Mouse (Mus musculus): ENCODE measurements at regions not wholly inside any gene's neighbourhood (a gene's known extent, or its start where the extent isn't known, plus 50 kb on each side); places are given as distances from the start of the nearest gene placed in this dataset.

GRCm38 (mm10) chr2:148245575-148245974 is 149.6 kb upstream of the Sstr4 start:
- Histone ChIP-seq H3K36me3 (ENCODE audit: control insufficient read depth, insufficient read depth, low read length, poor library complexity, severe bottlenecking) (no peaks in the 10 kb centered on the region), H3K9ac (ENCODE audit: insufficient read depth, low read depth, low read length, poor library complexity, severe bottlenecking) (no peak overlapping the region), H3K4me3 (ENCODE audit: insufficient read depth in 1 of 2, low read depth in 1 of 2, low read length in 2 of 2, poor library complexity in 1 of 2, severe bottlenecking in 1 of 2) (no peak overlapping the region), H3K4me1 (ENCODE audit: control insufficient read depth in 2 of 2, insufficient read depth in 2 of 2, low read length in 2 of 2, poor library complexity in 1 of 2) (no peaks in the 10 kb centered on the region), H3K9me3 (ENCODE audit: control insufficient read depth, insufficient read depth, low read depth, low read length) (no peaks in the 10 kb centered on the region), H3K27ac (ENCODE audit: insufficient read depth, low read depth, low read length, poor library complexity, severe bottlenecking) (no peak overlapping the region)
- no peak for DNase-seq (ENCODE audit: low read depth, low spot score)
- TF ChIP-seq ZNF384 (IDR thresholded peaks at IDR 0.05; ENCODE audit: low read depth, low read length): no peak
- no peak for TF ChIP-seq HCFC1 (IDR thresholded peaks at IDR 0.05; ENCODE audit: borderline replicate concordance, insufficient read depth, low read length)
- no peak for TF ChIP-seq MAFK (IDR thresholded peaks at IDR 0.05; ENCODE audit: insufficient read depth, low read depth, low read length)
- no peak for TF ChIP-seq CHD2 (IDR thresholded peaks at IDR 0.05; ENCODE audit: low read depth, low read length)
- no peak for TF ChIP-seq ZC3H11A (IDR thresholded peaks at IDR 0.05; ENCODE audit: borderline replicate concordance, low read depth, low read length)
- in situ Hi-C loops (cut with MboI; ENCODE audit: low sequenced_read_pairs in 2 of 2, unreplicated experiment in 2 of 2): no loop called here

- in situ Hi-C loops (cut with MboI; ENCODE audit: low sequenced_read_pairs in 2 of 2, unreplicated experiment in 2 of 2): no loop called here
- no peaks in the 10 kb centered on the region for H3K9me3 ChIP-seq (ENCODE audit: control insufficient read depth, insufficient read depth, low read depth, low read length)
- no peaks in the 10 kb centered on the region for H3K36me3 ChIP-seq (ENCODE audit: control insufficient read depth, insufficient read depth, low read length, poor library complexity, severe bottlenecking)
- TF ChIP-seq ZNF384 (IDR thresholded peaks at IDR 0.05; ENCODE audit: low read depth, low read length) (no peak), HCFC1 (IDR thresholded peaks at IDR 0.05; ENCODE audit: borderline replicate concordance, insufficient read depth, low read length) (no peak), ZC3H11A (IDR thresholded peaks at IDR 0.05; ENCODE audit: borderline replicate concordance, low read depth, low read length) (no peak), CHD2 (IDR thresholded peaks at IDR 0.05; ENCODE audit: low read depth, low read length) (no peak), MAFK (IDR thresholded peaks at IDR 0.05; ENCODE audit: insufficient read depth, low read depth, low read length) (no peak)
- no peak overlapping the region for H3K27ac ChIP-seq (ENCODE audit: insufficient read depth, low read depth, low read length, poor library complexity, severe bottlenecking)
- no peak overlapping the region for H3K4me3 ChIP-seq (ENCODE audit: insufficient read depth in 1 of 2, low read depth in 1 of 2, low read length in 2 of 2, poor library complexity in 1 of 2, severe bottlenecking in 1 of 2)
- no peak for DNase-seq (ENCODE audit: low read depth, low spot score)
- H3K9ac ChIP-seq (ENCODE audit: insufficient read depth, low read depth, low read length, poor library complexity, severe bottlenecking): no peak overlapping the region
- H3K4me1 ChIP-seq (ENCODE audit: control insufficient read depth in 2 of 2, insufficient read depth in 2 of 2, low read length in 2 of 2, poor library complexity in 1 of 2): no peaks in the 10 kb centered on the region
Measured at GRCm38 (mm10) chr2:148250902-148251301, 144.2 kb upstream of the Sstr4 start.

- Histone ChIP-seq H3K4me1 (ENCODE audit: control insufficient read depth in 2 of 2, insufficient read depth in 2 of 2, low read length in 2 of 2, poor library complexity in 1 of 2) (no peaks in the 10 kb centered on the region), H3K4me3 (ENCODE audit: insufficient read depth in 1 of 2, low read depth in 1 of 2, low read length in 2 of 2, poor library complexity in 1 of 2, severe bottlenecking in 1 of 2) (no peak overlapping the region), H3K9ac (ENCODE audit: insufficient read depth, low read depth, low read length, poor library complexity, severe bottlenecking) (no peak overlapping the region), H3K9me3 (ENCODE audit: control insufficient read depth, insufficient read depth, low read depth, low read length) (no peaks in the 10 kb centered on the region), H3K27ac (ENCODE audit: insufficient read depth, low read depth, low read length, poor library complexity, severe bottlenecking) (no peak overlapping the region), H3K36me3 (ENCODE audit: control insufficient read depth, insufficient read depth, low read length, poor library complexity, severe bottlenecking) (no peaks in the 10 kb centered on the region)
- in situ Hi-C loops (cut with MboI; ENCODE audit: low sequenced_read_pairs in 2 of 2, unreplicated experiment in 2 of 2): no loop called here
- DNase-seq (ENCODE audit: low read depth, low spot score): no peak
- TF ChIP-seq ZNF384 (IDR thresholded peaks at IDR 0.05; ENCODE audit: low read depth, low read length) (no peak), MAFK (IDR thresholded peaks at IDR 0.05; ENCODE audit: insufficient read depth, low read depth, low read length) (no peak), ZC3H11A (IDR thresholded peaks at IDR 0.05; ENCODE audit: borderline replicate concordance, low read depth, low read length) (no peak), CHD2 (IDR thresholded peaks at IDR 0.05; ENCODE audit: low read depth, low read length) (no peak), HCFC1 (IDR thresholded peaks at IDR 0.05; ENCODE audit: borderline replicate concordance, insufficient read depth, low read length) (no peak)
Measured at GRCm38 (mm10) chr2:148255662-148256061, 139.5 kb upstream of the Sstr4 start.

- no peak for TF ChIP-seq HCFC1 (IDR thresholded peaks at IDR 0.05; ENCODE audit: borderline replicate concordance, insufficient read depth, low read length)
- TF ChIP-seq MAFK (IDR thresholded peaks at IDR 0.05; ENCODE audit: insufficient read depth, low read depth, low read length): no peak
- TF ChIP-seq ZC3H11A (IDR thresholded peaks at IDR 0.05; ENCODE audit: borderline replicate concordance, low read depth, low read length): no peak
- TF ChIP-seq ZNF384 (IDR thresholded peaks at IDR 0.05; ENCODE audit: low read depth, low read length): no peak
- no peak for TF ChIP-seq CHD2 (IDR thresholded peaks at IDR 0.05; ENCODE audit: low read depth, low read length)
- Histone ChIP-seq H3K4me3 (ENCODE audit: insufficient read depth in 1 of 2, low read depth in 1 of 2, low read length in 2 of 2, poor library complexity in 1 of 2, severe bottlenecking in 1 of 2) (no peak overlapping the region), H3K4me1 (ENCODE audit: control insufficient read depth in 2 of 2, insufficient read depth in 2 of 2, low read length in 2 of 2, poor library complexity in 1 of 2) (no peaks in the 10 kb centered on the region), H3K9me3 (ENCODE audit: control insufficient read depth, insufficient read depth, low read depth, low read length) (no peaks in the 10 kb centered on the region), H3K9ac (ENCODE audit: insufficient read depth, low read depth, low read length, poor library complexity, severe bottlenecking) (no peak overlapping the region), H3K27ac (ENCODE audit: insufficient read depth, low read depth, low read length, poor library complexity, severe bottlenecking) (no peak overlapping the region), H3K36me3 (ENCODE audit: control insufficient read depth, insufficient read depth, low read length, poor library complexity, severe bottlenecking) (no peaks in the 10 kb centered on the region)
- in situ Hi-C loops (cut with MboI; ENCODE audit: low sequenced_read_pairs in 2 of 2, unreplicated experiment in 2 of 2): no loop called here
- DNase-seq (ENCODE audit: low read depth, low spot score): no peak
Measured at GRCm38 (mm10) chr2:148264111-148264730, 130.9 kb upstream of the Sstr4 start.
